Mouse (Mus musculus) brain, embryonic 18.5 days (tissue): ENCODE results near the gene Oasl1.
"Not testable (repeated sequence)": the region's sequence is repeated elsewhere in the genome, so short reads cannot be mapped to it uniquely, and the experiment has no call there.

Experiments used
- DNase-seq: peaks from one replicate; pipeline ENCODE4 v3.0.0-alpha.2; 2012; ENCODE audit warnings: low read depth, low spot score

Oasl1 gene

DNA sequence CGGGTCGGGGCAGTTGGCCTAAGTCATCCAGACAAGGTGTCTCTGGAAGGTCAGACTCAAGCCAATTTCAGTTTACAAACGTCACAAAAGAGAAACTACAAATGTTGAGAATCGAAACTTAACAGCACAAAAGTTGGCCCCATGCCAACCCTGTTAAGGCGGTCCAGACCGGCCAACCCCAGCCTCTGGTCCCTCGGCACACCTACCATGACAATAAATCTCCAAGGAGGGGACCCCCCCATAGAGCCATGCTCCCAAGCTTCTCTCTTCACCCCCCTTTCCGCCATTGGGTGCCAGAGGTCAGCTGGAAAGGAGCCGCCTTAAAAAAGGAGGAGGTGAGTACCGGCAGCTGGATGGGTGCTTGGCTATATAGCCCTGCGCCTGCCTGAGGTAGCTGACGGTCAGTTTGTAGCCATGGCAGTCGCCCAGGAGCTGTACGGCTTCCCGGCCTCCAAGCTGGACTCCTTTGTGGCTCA, at the start of gene Oasl1:
Oasl1 (plus strand) TSS at position 243 of the 476 bp plus-strand sequence.
- DNase-seq: no peak

DNA sequence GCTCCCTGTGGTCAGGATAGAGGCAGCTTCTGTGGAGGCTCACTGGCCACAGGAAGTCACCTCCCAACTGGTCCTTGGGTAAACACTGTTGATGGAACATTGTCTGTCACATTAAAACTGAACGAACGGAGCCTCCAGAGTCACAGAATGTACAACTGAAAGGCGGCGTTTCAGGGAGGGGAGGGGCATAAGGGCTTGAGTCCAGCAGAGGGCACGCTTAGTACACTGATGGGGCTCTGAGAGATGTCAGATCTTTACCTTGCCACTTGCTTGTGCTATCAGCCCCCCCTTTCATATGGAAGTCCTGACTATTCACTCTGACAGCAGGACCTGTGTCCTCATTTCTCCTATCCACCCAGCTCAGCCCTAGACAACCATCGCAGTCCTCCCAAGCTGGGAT, 47.2 kb upstream of the Oasl1 start:
- no peak for DNase-seq

DNA sequence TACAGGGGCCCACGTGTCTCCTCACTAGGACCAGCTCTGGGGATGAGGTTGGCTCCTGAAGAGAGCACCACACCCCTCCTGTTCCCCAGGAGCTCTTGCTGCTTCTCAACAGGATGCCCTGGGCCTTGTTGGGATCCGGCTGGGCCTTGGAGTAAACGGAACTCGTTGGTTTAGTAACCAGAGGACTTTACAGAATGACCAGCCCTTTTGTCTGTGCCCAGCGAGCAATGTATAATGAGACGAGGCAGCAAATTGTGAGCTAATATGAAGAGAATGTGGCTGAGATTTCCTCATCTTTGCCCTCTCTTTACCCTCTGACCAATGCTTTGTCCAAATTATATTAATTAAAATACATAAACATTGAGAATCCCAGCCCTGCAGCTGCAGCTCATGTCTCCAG, 46.7 kb upstream of the Oasl1 start:
- DNase-seq: no peak

DNA sequence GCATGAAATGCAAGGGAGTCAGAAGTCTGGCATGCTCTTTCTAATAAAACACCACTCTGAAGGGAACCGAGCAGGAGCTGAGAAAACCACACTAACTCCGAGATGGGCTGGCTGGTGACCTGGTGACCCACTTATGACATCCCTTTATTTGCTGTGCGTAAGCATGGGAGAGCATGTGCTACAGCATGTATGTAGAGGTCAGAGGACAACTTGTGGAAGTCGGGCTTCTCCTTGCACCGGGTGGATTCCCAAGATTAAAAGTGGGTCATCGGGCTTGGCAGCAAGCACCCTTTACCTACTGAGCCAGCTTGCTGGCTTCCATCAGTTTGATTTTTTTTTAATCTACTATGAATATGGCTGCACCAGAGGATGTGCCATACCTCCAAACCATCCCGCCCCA, 45.6 kb upstream of the Oasl1 start:
- DNase-seq: no peak

DNA sequence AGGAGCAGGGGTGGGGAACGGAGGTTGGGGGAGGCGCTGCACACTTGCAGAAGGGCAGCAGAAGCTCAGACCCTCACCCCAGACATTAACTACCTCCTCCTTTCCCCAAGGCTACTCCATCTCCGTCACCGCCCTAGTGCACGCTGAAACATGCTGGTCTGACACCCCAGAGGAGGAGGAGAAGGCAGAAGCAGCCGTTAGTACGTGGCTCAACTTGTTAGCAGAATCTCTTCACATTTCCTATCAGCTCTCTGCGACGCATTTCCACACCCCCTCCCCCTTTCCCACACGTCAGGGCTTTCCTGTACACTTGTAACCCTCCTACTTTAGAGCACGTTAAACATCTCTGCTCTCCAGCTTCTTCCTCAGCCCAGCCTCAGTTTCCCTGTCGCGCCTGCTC, 43.6 kb upstream of the Oasl1 start:
- no peak for DNase-seq

DNA sequence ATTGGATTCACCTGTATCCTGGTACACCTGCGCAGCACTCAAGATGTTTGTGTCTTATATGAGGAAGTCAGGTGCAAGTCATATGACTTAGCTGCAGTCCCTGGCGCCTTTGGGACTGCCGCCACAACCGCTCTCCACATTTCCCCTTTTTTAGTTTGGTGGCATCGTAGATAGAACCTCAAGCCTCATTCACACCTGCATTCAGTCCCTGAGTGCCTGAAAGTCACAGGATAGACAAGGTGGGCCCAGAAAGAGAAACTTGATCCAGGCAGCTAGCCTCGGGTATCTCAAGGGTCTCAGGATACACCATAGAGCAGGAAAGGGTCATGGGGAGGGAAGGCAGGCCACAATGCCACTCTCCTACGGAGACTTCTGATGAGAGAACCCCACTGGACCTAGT, 40.7 kb upstream of the Oasl1 start:
- DNase-seq: not testable (repeated sequence)

DNA sequence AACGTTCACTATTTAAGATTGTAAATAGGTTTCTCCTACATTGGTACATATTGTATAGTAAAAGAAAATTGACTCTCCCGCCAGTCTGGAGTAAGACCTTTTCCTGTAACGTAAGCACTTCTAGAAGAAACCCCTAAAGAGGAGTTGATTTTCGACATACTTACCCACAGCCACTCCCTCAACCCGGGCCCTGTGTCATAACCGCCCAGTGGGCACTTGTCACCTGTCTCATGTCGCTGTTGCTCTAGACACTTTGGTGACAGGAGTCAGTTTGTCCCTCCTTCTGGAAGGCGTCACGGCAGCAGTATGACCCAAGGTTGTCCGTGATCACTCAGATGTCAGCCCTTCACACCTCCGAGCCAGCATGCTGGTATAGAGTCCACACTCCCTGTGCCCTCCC, 40.0 kb upstream of the Oasl1 start:
- DNase-seq: no peak

DNA sequence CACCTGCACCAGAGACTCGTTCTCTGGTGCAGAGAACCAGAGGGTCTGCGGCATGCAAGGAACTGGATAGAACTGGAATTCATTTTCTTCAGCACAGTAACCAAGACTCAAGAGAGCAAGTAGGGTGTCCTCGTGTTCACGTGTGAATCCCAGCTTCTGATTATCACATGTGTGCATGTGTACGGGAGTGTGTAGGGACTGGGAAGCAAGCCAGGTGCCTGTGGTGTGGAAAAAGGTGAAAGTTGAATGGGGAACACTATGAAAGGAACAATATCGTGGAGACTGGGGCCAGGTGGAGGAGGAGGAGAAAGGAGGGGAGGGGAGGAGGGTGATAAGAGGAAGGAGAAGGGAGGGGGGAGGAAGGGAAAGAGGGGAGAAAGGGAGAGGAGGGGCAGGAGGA, 36.2 kb upstream of the Oasl1 start:
- no peak for DNase-seq

DNA sequence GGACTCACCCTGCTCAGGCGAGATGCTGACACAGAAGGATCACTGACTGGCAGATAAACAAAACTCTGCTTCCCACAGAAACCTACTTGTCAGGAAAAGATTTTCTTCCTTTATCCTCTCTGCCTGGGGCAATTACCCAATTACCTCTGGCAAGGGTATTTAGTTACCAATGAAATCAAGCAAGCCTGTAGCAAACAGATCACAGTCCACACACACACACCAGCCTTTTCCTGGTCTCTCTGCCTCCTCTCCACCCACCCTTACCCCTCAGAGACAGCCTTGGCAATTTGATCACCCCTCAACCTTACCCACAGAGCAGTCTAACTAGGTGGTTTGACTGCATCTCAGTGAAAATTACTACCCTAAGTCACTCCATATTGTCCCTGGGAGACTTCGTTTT, 34.0 kb upstream of the Oasl1 start:
- no peak for DNase-seq

DNA sequence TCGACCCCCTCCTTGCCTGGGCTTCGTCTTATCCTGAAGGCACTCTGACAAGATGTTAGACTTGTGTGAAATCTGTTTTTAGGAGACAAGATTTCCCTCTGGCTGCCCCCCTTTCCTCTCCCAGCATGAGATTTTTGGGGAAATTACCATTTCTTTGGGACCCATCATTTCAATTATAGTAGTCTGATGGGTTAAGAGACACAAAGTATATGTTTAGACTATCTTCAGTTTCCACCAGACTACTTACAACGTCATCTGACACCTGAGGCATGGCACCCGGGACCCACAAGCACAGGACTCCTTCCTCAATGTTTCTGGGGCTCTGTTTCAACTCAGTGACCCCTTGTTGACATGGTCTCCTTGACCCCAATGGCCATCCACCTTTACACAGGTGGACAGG, 27.5 kb upstream of the Oasl1 start:
- DNase-seq: no peak

DNA sequence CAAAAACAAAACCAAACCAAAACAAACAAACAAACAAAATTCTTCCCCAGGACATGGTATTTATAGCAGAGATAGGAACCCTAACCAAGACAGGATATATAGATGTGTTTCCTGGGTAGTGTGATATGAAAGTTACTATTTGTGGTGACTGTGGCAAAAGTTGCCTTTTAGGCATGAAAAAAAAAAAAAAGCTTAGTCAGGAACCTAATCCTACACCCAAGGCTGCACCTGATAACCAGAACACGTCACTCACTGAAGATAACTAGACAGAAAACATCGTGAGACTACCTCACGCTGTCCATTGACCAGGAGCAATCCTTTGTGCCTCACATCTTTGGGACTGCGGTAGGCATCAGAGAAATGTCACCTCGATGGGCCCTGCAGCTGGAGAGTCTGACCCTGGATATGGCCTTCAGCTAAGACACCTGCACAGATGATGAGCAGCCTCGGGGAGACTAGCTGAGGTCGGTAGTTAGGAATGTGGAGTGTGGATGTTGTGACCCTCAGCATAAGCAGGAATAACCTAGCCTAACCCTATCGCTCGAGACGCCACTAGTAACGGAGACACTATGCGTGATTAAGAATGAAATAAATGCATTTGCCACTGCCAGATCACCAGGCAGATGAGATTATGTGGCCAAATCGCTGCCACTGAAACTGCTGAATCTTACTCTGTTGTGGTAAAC, 26.2 kb upstream of the Oasl1 start, which contains the start of gene Oasl2:
Oasl2 (plus strand) TSS at position 249 of the 686 bp plus-strand sequence.
- no peak for DNase-seq

DNA sequence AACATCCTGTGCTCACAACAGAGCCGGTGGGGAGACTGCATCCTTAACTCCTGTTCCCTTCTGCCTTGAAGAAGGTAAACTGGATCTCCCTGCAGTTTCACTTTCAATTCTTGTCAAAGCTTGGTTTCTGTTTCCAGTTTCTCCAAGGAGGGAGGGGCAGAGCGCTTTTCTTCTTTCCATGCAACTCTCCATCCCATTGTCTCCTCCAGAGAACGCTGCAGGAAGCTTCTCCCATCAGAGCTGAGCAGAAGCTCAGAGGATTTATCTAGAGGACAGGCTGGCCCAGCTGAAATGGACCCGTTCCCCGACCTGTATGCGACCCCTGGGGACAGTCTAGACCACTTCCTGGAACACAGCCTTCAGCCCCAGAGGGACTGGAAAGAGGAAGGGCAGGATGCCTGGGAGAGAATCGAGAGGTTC, 25.7 kb upstream of the Oasl1 start:
- DNase-seq: no peak

DNA sequence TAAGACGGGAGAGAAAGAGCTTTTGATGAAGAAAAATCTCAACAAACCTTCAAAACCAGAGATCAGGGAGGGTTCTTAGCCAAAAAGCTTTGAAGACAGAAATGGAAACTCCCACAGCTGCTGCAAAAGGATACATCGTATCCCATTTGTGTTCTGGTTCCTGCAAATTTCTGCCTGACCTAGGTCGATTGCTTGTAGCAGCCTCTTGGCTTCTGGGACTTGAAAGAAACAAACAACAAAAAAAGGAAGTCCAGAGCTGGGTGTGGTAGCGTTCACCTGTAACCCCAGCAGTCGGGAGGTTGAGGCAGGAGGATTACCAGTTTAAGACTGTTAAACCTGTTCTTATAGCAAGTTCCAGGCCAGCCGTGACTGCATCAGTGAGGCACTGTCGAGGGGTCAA, 24.2 kb upstream of the Oasl1 start:
- no peak for DNase-seq

DNA sequence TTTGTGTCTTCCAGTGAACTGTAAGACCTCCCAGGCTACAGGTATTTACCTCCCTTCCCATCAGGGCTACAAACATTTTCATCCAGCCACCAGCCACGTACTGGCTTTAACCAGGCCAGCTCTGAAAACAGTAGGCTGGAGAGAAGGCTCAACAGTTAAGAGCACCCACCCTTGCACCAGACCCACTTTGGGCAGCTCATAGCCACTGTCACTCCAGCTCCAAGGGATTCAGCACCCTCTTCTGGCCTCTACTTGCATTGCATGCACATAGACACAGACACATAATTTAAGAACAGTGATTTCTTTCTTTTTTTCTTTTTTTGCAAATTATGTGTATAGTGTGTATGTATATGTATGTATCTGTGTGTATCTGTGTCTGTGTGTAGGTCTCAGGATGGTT, 20.6 kb upstream of the Oasl1 start:
- DNase-seq: no peak

DNA sequence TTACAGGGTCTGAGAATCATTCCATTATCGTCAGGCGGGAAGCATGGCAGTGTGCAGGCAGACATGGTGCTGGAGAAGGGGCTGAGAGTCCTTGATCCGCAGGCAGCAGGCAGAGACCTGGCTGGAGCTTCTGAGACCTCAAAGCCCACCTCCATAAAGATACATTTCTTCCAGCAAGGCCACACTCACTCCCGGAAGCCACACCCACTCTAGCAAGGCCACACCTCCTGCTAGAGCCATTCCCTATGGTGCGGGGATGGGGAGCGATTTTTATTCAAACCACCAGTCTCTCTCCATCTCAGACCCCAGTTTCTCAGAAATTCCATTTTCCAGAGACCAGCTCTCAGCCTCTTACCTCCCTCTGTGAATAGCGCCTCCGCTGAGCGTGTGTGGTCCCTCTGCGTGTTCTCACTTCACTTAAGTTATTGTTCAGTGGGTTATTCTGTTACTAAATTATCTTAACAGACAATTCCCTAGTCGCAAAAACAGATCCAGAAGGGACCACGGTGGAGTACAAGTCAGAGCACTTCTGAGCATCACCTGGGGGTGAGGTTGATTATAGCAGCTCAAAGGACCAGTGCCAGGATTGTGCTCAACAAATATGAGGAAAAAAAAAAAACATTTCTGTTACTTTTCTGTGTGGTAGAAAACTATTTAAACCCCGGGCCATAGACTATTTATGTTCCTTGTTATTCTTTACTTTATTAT, 14.3 kb upstream of the Oasl1 start:
- DNase-seq: no peak

DNA sequence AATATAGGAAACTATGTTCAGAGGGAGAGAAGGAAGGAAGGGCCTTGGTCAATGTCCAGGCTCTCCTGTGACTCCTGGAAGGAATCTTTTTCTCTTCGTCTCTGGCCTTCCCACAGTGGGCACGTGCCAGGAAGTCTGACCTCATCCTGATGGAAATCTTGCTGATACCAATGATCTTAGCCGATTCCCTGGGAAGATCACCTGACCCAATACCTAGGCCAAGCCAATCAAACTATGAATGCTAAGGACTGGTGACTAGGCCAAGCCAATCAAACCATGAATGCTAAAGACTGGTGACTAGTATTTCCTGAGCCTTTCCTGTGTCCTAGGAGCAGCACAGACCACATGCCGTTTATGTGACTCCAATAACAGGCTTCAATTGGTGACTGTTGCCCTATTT, 9.4 kb upstream of the Oasl1 start:
- no peak for DNase-seq

DNA sequence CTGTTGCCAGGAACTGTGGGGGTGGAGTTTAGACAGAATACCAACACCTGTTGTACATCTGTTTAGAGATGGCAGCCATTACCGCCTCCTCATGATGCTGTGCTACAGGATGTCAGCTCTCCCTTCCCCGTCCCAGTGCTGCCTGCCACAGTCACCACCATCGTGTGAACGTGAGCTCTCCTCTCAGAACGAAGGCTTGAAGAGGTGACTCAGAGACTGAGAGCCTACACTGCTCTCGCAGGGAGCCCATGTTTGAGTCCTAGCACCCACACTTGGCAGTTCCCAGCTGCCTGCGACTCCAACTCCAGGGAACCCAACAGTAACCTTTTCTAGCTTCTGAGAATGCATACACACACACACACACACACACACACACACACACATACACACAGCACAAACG, 8.2 kb upstream of the Oasl1 start:
- DNase-seq: no peak

DNA sequence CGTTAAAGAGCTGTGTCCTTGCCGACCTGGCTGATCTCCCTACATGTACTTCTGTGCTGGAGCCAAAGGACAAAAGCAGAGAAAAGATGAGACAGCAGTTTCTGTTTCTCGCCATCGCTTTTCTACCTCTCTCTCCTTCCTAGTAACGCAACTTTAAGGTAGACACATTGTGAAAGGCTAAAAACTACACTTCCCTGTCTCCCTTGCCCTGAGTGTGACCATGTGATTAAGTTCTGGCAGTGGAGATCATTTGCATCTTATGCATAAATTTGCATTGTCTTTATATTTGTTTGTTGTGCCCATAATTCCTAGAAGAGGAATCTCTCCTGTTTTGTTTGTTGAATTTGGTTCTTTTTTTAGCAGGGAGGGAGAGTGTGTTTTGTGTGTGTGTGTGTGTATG, 7.2 kb upstream of the Oasl1 start:
- DNase-seq: no peak

DNA sequence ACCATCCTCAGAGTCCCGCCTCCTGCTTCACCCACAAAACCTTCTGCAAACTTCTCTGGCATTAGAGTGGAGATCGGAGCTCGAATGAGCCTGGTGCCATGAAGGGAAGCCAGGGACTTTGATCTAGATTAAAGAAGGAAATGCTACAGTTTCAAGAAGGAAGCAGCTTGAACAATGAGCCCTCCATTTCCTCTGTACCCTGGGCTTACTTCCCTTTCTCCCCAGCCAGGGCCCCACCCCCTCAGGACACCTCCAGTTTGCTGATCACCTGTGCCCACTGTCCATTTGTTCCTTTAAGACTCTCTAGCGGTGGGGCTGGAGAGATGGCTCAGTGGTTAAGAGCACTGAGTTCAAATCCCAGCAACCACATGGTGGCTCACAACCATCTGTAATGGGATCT, 6.3 kb upstream of the Oasl1 start:
- no peak for DNase-seq

DNA sequence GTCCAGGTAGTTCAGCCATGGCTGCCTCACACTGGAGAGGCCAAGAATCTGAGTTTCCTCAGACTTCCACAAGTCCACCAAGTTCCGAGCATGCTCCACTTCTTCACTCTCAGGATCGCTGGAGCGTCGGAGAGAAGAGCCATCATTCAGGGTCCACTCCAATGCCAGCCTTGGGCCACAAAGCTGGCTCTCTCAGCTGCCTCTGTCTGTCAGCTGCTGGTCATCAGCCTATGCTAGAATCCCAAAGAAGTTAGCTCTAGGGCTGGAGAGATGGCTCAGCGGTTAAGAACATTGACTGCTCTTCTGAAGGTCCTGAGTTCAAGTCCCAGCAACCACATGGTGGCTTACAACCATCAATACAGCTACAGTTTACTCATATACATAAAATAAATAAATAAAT, 5.7 kb upstream of the Oasl1 start:
- DNase-seq: not testable (repeated sequence)

DNA sequence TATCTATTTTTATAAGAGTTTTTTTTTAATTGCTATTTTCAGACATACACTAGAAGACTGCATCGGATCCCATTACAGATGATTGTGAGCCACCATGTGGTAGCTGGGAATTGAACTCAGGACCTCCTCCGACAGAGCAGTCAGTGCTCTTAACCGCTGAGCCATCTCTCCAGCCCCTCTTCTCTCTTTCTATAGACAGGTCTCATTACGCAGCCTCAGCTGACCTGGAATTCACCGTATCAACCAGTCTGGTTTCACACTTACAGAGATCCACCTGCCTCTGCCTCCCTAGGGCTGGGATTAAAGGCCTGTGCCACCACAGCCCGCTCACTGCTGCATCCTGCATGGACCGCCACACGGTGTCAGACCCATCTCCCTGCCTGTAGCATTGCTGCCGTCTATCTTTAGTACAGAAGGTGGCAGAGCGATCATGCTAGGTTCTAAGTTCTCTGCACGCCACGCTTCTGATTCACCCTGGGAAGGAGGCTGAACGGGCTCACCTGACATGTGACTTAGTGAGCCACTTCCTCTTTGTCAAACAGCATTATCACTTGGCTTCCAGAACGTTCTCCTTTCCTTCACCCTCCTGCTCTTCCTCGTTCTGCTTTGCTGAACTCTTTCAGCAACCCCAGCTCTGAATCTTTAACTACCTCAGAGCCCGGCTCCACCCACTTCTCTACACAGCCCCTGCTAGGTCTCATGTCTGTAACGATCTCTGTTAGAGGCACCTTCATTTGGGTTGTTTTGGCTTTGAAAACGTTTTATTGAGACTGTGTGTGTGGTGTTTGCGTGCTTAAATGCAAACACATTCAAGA, 1.3 kb upstream of the Oasl1 start:
- no peak for DNase-seq

DNA sequence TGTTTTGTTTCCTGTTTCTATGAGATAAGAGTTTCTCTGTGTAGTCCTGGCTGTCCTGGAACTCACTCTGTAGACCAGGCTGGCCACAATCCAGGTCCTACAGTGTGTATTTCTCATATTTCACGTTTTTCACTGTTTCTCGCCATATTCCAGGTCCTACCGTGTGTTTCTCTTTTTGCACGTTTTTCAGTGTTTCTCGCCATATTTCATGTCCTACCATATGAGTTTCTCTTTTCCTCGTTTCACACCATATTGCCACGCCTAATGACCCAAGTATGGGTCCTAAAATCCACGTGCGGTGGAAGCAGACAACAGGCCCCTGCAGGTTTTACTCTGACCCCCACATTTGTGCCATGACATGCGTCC, 691 bp upstream of the Oasl1 start:
- no peak for DNase-seq
